Mouse (Mus musculus) embryonic fibroblast, embryonic 13.5 days (primary cell): ENCODE data around the gene Lmln. TPM values are rescaled to one million over a fixed set of nuclear protein-coding genes. Genes with fewer than 3 reads are reported as not detected.
"Not testable (repeated sequence)": the region's sequence is repeated elsewhere in the genome, so short reads cannot be mapped to it uniquely, and the experiment has no call there.

Experiments used
- H3K27ac ChIP-seq: 2 replicates; pipeline ENCODE4 v1.5.1; 2012; ENCODE audit warnings: low read length, control low read depth, inconsistent platforms; ENCODE audit not compliant: insufficient read depth
- H3K4me1 ChIP-seq: 2 replicates; pipeline ENCODE4 v1.6.1; 2011; ENCODE audit warnings: low read length; ENCODE audit not compliant: control insufficient read depth, insufficient read depth
- H3K4me3 ChIP-seq: 2 replicates; pipeline ENCODE4 v1.5.1; 2011; ENCODE audit warnings: mild to moderate bottlenecking, control low read depth, low read length; ENCODE audit not compliant: insufficient read depth
- CTCF ChIP-seq: IDR thresholded peaks from 2 replicates; pipeline ENCODE4 v1.5.1; 2011; ENCODE audit warnings: mild to moderate bottlenecking, control low read depth, low read length, moderate library complexity, borderline replicate concordance; ENCODE audit not compliant: insufficient read depth
- POLR2A ChIP-seq: IDR thresholded peaks from 2 replicates; pipeline ENCODE4 v1.6.1; 2011; ENCODE audit warnings: low read depth, mild to moderate bottlenecking, control low read depth, low read length, moderate library complexity
- polyA plus RNA-seq: library from polyadenylated mRNA; stranded (reverse); fragments of >200 nt; gene quantifications from 2 replicates; pipeline ENCODE4 v1.2.4, GENCODE M21; 2011; ENCODE audit warnings: low read depth; ENCODE audit not compliant: missing spikeins, insufficient read length

Lmln gene
- polyA plus RNA-seq, 1 experiment = 1.9 TPM

DNA sequence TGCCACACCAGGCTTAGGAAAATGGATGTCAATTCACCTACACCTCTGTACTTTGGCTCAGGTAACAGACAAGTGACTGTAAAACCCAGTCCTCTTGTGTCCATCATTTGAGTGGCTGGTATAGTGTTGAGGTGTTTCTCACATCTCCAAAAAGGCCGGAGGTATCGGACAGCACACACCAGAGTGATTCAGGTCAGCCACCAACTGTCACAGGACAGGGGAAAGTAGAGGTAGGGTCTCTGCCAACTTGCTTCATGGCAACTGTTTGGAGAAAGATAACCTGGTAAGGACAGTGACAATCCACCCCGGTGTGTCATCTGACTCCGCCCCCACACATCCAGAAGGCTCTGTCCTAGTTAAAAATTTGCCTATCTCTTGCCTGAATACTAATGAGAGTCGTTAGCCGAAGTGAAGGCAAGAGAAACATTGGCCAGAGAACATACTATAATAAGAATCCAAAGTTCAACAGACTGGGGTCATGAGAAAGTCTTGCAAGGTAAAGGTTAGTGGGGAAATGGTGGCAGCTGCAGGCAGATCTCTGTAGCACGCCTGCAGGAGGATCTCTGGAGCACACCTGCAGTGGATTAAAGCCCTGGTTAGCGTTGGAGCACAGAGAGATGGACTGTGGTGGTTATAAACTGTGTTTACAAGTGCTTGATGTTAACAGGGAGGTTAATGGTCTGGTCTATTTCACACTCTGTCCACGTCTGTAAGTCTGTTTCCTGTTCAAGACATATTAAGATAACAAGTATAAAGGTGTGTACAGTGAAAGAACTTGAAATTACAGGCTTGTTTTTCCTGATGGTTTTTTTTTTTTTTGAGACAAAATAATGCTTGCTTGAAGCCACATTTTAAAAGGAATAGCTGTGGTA, 108.6 kb downstream of the Lmln start:
- H3K4me1 ChIP-seq = no peaks in the 10 kb centered on the region
- no peak overlapping the region for H3K4me3 ChIP-seq
- H3K27ac ChIP-seq = no peak overlapping the region
- TF ChIP-seq CTCF = no peak
- no peak for TF ChIP-seq POLR2A

DNA sequence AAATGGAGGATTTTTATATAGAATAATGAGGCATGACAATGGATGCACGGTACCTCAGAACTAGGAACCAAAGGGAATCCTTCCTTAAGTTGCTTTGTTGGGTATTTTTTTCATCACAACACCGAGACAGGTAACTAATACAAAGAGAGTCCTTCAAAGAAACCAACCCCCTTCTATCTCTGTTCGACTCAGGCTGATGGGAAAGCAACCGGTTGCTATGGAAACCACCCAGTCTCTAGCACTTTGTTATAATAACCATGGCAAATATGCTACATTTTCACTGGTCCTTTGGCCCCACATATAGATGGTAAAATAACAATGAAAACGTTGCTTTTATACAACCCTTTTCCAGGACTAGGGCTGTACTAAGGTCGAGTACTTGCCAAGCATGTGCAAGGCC, 109.5 kb downstream of the Lmln start:
- Histone ChIP-seq H3K4me3 (no peak overlapping the region), H3K27ac (no peak overlapping the region)
- no peak for TF ChIP-seq CTCF
- no peak for TF ChIP-seq POLR2A

DNA sequence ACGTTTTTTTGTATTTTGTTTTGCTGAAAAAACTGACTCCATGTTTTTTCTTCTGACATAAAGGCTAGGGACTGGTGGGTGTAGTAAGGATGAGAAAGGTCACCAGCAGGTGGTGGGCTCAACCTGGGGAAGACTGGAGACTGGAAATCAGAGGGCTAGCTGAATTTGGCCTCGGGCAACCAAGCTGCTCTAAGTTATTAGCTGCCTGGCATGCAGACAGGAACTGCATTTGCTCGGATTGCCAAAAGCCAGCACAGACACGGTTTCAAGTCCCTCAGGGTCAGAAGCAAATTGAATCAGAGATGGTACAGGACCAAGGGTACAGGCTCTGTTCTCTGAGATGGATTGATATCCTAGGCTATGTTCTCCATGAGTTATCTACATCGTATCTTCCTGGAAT, 110.8 kb downstream of the Lmln start:
- no peaks in the 10 kb centered on the region for H3K4me1 ChIP-seq
- H3K27ac ChIP-seq = no peak overlapping the region
- H3K4me3 ChIP-seq = no peak overlapping the region
- TF ChIP-seq CTCF (no peak), POLR2A (no peak)

More for the DNA sequence above, 109.5 kb downstream of the Lmln start:
- no peaks in the 10 kb centered on the region for H3K4me1 ChIP-seq

DNA sequence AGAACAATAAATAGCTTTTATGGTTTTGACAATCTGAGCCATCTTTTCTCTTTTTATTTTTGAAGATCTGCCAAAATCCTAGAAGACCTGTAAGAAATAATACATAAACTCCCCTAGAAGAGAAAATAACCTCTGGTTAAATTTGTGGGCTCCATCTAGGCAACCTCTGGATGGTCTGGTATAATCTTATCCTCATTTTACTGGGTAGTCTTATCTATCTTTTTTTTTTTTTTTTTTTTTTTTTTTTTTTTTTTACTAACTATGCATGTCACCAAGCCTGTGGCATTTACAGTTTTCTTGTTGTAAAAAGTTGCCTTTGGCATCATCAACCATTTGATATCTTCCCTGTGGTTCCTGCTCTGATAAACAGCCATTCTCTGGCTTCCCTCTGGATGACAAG, 112.4 kb downstream of the Lmln start:
- no peaks in the 10 kb centered on the region for H3K4me1 ChIP-seq
- TF ChIP-seq POLR2A (no peak), CTCF (no peak)
- no peak overlapping the region for H3K4me3 ChIP-seq
- no peak overlapping the region for H3K27ac ChIP-seq

DNA sequence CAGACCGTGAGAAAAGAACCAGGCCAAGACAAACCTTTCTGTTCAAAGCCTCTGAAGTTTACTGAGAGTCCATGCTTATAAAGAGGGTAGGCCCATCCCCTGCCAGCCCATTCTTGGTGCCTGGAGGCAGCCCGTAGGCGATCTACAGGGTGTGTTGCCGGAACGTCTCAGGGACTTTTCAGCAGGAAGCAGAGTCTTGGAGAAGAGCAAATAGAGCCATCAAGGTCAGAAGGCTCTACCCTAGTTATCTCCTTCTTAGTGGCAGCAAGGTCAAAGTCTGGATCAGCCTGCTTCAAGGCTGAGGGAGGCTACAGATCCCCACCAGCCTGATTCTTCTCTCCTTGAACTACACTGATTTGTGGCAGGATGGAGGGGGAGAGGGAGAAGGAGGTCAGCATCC, 114.5 kb downstream of the Lmln start:
- not testable (repeated sequence) for H3K4me1 ChIP-seq, H3K27ac ChIP-seq, H3K4me3 ChIP-seq

Other genes with a start within 250 kb of the Lmln start
- 108 and 115 TPM in 2 replicates for gene Fyttd1, start 185.0 kb upstream of the Lmln start, polyA plus RNA-seq
- 26.2 and 27.1 TPM in 2 replicates for gene Rubcn, start 184.8 kb upstream of the Lmln start, polyA plus RNA-seq
- 39.9 and 52.7 TPM in 2 replicates for gene Lrch3, start 148.4 kb upstream of the Lmln start, polyA plus RNA-seq
- 1.4 and 2.1 TPM in 2 replicates for gene Iqcg, start 6.3 kb upstream of the Lmln start, polyA plus RNA-seq
- gene Rpl35a, start 6.1 kb upstream of the Lmln start, polyA plus RNA-seq = 1,034 and 1,147 TPM in 2 replicates
- gene Osbpl11, start 122.5 kb downstream of the Lmln start, polyA plus RNA-seq = 21.2 and 22.4 TPM in 2 replicates
- gene Snx4, start 188.9 kb downstream of the Lmln start, polyA plus RNA-seq = 105 and 107 TPM in 2 replicates